Mouse (Mus musculus) embryonic facial prominence, embryonic 12.5 days (tissue): ENCODE results near the gene Slbp. TPM values are rescaled to one million over a fixed set of nuclear protein-coding genes. Genes with fewer than 3 reads are reported as not detected.

Source experiments
- ATAC-seq: fragments of 200-750 bp; cut with Nextera tagmentation; 2 replicates; pipeline ENCODE4 v1.8.0; 2017; ENCODE audit not compliant: insufficient number of reproducible peaks, insufficient read depth, low FRiP score, low TSS enrichment
- H3K27ac ChIP-seq: fragments of 300-500 bp; sonication (generic); 2 replicates; pipeline ENCODE4 v1.5.1; 2016; ENCODE audit warnings: mild to moderate bottlenecking
- H3K27me3 ChIP-seq: fragments of 300-500 bp; sonication (generic); 2 replicates; pipeline ENCODE4 v1.6.1; 2016; ENCODE audit warnings: mild to moderate bottlenecking, moderate library complexity
- H3K36me3 ChIP-seq: fragments of 300-500 bp; sonication (generic); 2 replicates; pipeline ENCODE4 v1.6.1; 2016; ENCODE audit warnings: mild to moderate bottlenecking
- H3K4me1 ChIP-seq: fragments of 300-500 bp; sonication (generic); 2 replicates; pipeline ENCODE4 v1.6.1; 2016
- H3K4me2 ChIP-seq: fragments of 300-500 bp; sonication (generic); replicated peaks from 2 replicates; pipeline ENCODE4 v1.6.1; 2016; ENCODE audit warnings: mild to moderate bottlenecking, moderate library complexity
- H3K4me3 ChIP-seq: fragments of 300-500 bp; sonication (generic); 2 replicates; pipeline ENCODE4 v1.5.1; 2016; ENCODE audit warnings: mild to moderate bottlenecking
- H3K9ac ChIP-seq: fragments of 300-500 bp; sonication (generic); 2 replicates; pipeline ENCODE4 v1.6.1; 2016; ENCODE audit warnings: mild to moderate bottlenecking, moderate library complexity
- H3K9me3 ChIP-seq: fragments of 300-500 bp; sonication (generic); 2 replicates; pipeline ENCODE4 v1.6.1; 2016; ENCODE audit warnings: mild to moderate bottlenecking, moderate library complexity
- WGBS: fragments of 180-500 bp; shearing (Covaris S2); methylation state at CpG from one replicate; pipeline ENCODE4 v1.1.7; 2016; 5-methylcytosine and 5-hydroxymethylcytosine counted together
- polyA plus RNA-seq: library from polyadenylated mRNA; unstranded; fragments of >200 nt; fragmentation: Nextera tagmentation; extraction: Ambion mirVana; gene quantifications from 2 replicates; pipeline ENCODE4 v1.2.1, GENCODE M21; 2016

The Slbp gene
- polyA plus RNA-seq, 1 experiment from 2014 or later, result 270 TPM

- H3K9ac ChIP-seq, result peak overlapping the region; percentile 81
- H3K36me3 ChIP-seq, result peaks cover 37% of the 10 kb centered on the region
- H3K4me1 ChIP-seq, result peaks cover 29% of the 10 kb centered on the region
- WGBS, result under 1% methylated on average over 11 of the region's 11 CpGs
- H3K4me3 ChIP-seq, result peak overlapping the region; percentile 81
- ATAC-seq, result 0 out of 2 replicates have a peak, but pooled peaks have one; percentile 0
- H3K4me2 ChIP-seq, result peak overlapping the region; percentile 64
- H3K27ac ChIP-seq, result peak overlapping the region; percentile 94
- H3K27me3 ChIP-seq, result no peaks in the 10 kb centered on the region
- no peaks in the 10 kb centered on the region for H3K9me3 ChIP-seq
Observed at GRCm38 (mm10) chr5:33651541-33651920, 843 bp downstream of the Slbp start.

- WGBS, result 20% methylated on average over 2 of the region's 2 CpGs
- Histone ChIP-seq H3K4me2 (peak overlapping the region; percentile 64), H3K27ac (peak overlapping the region; percentile 94), H3K9me3 (no peaks in the 10 kb centered on the region), H3K9ac (peak overlapping the region; percentile 81), H3K4me1 (peaks cover 24% of the 10 kb centered on the region), H3K27me3 (no peaks in the 10 kb centered on the region), H3K36me3 (peaks cover 42% of the 10 kb centered on the region), H3K4me3 (peak overlapping the region; percentile 81)
- ATAC-seq, result no peak
Observed at GRCm38 (mm10) chr5:33651017-33651416, 1.4 kb downstream of the Slbp start.

DNA sequence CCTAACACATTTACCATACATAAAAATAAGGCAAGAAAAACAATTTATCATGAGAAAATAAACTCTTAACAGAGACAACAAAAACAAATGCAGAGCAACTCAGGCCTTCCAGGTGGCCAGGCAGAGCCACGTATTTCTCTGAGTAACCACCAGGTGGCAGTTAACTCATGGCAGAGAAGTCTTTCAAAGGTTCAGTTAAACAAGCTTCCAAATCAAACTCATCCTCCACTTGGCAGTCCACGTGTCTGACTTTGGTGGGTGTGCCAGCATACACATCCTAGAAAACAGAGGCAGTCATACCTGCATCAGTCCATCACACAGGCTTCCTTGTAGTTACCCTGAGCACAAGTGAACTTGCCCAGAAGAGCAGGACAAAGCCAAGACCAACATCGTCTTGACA is 11.7 kb downstream of the Slbp start:
- Histone ChIP-seq H3K4me2 (no peak overlapping the region), H3K36me3 (peaks cover 68% of the 10 kb centered on the region), H3K4me3 (no peak overlapping the region), H3K4me1 (no peaks in the 10 kb centered on the region), H3K9me3 (no peaks in the 10 kb centered on the region), H3K27me3 (no peaks in the 10 kb centered on the region), H3K27ac (no peak overlapping the region), H3K9ac (no peak overlapping the region)
- 45% methylated on average over 3 of the region's 3 CpGs for WGBS
- no peak for ATAC-seq

DNA sequence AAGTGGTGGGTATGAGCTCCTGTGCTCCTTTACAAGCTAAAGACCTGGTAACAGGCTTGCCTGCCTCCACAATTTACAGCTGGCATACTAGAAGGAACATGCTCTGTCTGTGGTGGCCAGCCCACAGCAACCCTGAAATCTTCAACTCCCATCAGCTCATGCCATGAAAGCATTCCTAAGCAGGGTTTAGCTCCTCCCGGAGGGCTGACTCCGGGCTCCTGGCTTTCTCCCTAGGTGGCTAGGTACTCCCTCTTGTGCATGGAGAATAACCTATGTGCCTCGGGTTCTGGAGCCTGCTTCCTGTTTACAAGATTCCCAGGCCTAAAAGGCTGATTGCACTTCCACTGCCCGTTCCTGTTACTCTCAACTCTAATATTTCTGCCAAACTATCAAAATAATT is 13.5 kb downstream of the Slbp start:
- peaks cover 56% of the 10 kb centered on the region for H3K36me3 ChIP-seq
- no peak for ATAC-seq
- no peak overlapping the region for H3K4me3 ChIP-seq
- 0 out of 2 replicates have a peak overlapping the region, but pooled peaks have one; percentile 11 for H3K27ac ChIP-seq
- H3K9ac ChIP-seq, result no peak overlapping the region
- no peaks in the 10 kb centered on the region for H3K4me1 ChIP-seq
- no peak overlapping the region for H3K4me2 ChIP-seq
- 64% methylated on average over 4 of the region's 4 CpGs for WGBS
- H3K27me3 ChIP-seq, result no peaks in the 10 kb centered on the region
- no peaks in the 10 kb centered on the region for H3K9me3 ChIP-seq

GRCm38 (mm10) chr5:33637606-33638350 is 14.6 kb downstream of the Slbp start:
- no peak for ATAC-seq
- H3K4me3 ChIP-seq, result no peak overlapping the region
- no peaks in the 10 kb centered on the region for H3K9me3 ChIP-seq
- peaks cover 46% of the 10 kb centered on the region for H3K36me3 ChIP-seq
- no peaks in the 10 kb centered on the region for H3K4me1 ChIP-seq
- H3K27me3 ChIP-seq, result no peaks in the 10 kb centered on the region
- no peak overlapping the region for H3K9ac ChIP-seq
- 81% methylated on average over 3 of the region's 3 CpGs for WGBS
- H3K4me2 ChIP-seq, result no peak overlapping the region
- H3K27ac ChIP-seq, result no peak overlapping the region

GRCm38 (mm10) chr5:33635361-33635760 is 17.0 kb downstream of the Slbp start:
- Histone ChIP-seq H3K36me3 (peaks cover 25% of the 10 kb centered on the region), H3K4me3 (no peak overlapping the region), H3K27me3 (no peaks in the 10 kb centered on the region), H3K4me2 (no peak overlapping the region), H3K27ac (no peak overlapping the region), H3K4me1 (0 out of 2 replicates have a peak, but pooled peaks cover 8% of the 10 kb centered on the region), H3K9ac (no peak overlapping the region), H3K9me3 (no peaks in the 10 kb centered on the region)
- 82% methylated on average over 3 of the region's 3 CpGs for WGBS
- ATAC-seq, result no peak

DNA sequence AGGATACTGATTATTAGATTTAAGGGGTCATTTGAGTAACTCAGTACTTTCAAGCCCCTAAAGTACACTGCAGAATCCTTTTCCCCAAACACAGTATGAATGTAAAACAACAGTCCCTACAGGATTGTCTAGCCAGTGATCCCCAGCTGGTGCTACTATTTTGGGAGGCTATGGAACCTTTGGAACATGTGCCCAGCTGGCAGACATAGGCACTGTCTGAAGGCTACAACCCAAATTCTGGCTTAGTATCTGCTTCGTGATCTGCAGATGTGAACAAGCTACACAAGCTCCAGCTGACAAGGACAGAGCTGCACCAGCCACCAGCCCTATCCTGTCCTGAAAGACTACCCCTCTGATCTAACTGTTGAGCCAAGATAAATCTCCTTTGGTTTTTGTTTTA is 19.8 kb downstream of the Slbp start:
- Histone ChIP-seq H3K4me1 (peaks cover 17% of the 10 kb centered on the region), H3K9ac (no peak overlapping the region), H3K27me3 (no peaks in the 10 kb centered on the region), H3K27ac (no peak overlapping the region), H3K9me3 (no peaks in the 10 kb centered on the region), H3K36me3 (peaks cover 6% of the 10 kb centered on the region; the same call in 1 of the 2 replicates), H3K4me3 (no peak overlapping the region), H3K4me2 (no peak overlapping the region)
- 78% methylated on average over 1 of the region's 1 CpGs for WGBS
- ATAC-seq, result no peak

GRCm38 (mm10) chr5:33630615-33631014 is 21.8 kb downstream of the Slbp start:
- 49% methylated on average over 4 of the region's 4 CpGs for WGBS
- Histone ChIP-seq H3K4me1 (peaks cover 17% of the 10 kb centered on the region), H3K36me3 (0 out of 2 replicates have a peak, but pooled peaks cover 4% of the 10 kb centered on the region), H3K4me3 (peak overlapping the region; percentile 81; the same call in 1 of the 2 replicates), H3K27me3 (no peaks in the 10 kb centered on the region), H3K27ac (0 out of 2 replicates have a peak overlapping the region, but pooled peaks have one; percentile 23), H3K4me2 (peak overlapping the region; percentile 69), H3K9me3 (no peaks in the 10 kb centered on the region), H3K9ac (peak overlapping the region; percentile 48; the same call in 1 of the 2 replicates)
- ATAC-seq, result no peak

DNA sequence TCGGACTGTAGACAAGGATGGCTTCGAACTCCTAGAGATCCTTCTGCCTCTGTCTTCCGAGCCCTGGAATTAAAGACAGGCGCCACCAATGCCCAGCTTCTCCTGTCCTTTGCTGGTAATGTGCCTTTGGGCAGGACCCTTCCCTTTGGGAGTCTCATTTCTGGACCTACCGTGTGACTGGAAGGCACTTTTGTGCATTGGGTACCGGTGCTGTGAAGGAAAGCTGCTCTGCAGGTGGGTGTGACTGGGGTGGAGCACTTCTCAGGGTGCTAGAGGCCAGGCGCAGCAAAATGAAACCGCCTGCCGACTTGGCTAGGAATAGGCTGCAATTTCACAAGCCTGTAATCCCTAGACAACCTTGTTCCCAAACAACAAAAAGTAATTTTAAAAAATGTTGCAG is 22.3 kb downstream of the Slbp start:
- Histone ChIP-seq H3K9me3 (no peaks in the 10 kb centered on the region), H3K4me2 (peak overlapping the region; percentile 69), H3K27ac (peak overlapping the region; percentile 76), H3K9ac (peak overlapping the region; percentile 48), H3K27me3 (no peaks in the 10 kb centered on the region), H3K36me3 (0 out of 2 replicates have a peak, but pooled peaks cover 4% of the 10 kb centered on the region), H3K4me1 (peaks cover 17% of the 10 kb centered on the region), H3K4me3 (peak overlapping the region; percentile 81)
- 5% methylated on average over 9 of the region's 9 CpGs for WGBS
- ATAC-seq, result no peak

DNA sequence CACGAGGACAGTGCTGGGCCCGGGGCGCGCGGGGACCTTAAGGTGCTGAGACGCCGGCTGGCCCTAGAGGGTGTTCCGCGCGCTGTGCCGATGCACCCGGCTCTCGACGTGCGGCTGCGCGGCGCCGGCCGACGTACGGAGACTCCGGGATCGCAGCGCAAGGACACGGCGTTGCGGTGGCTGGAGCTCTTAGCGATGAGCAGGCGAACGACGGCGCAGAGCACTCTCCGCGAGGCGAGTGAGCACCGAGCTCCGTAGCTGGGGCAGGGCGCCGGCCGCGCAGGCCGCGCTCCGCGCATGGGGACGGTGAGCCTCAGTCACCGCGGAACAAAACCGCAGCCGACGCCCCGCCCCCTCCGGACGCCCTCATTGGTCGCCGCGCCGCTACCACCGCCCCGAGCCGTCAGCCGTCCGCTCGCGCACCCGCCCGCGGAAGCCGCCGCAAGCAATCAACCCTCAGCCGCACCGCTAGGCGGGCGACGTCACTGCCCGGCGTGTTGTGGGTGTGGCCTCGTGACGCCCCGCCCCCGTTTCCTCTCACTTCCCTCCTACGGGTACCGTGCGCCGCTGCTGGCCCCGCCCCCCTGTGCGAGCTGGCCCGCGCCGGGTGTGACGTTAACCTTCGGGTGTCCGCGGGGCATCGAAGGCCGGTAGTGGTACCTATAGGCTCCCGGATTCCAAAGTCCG is 22.9 kb downstream of the Slbp start, which contains the start of the genes Fam53a and Gm9903:
Gene Fam53a, minus strand, starts transcription at position 335 of the 687 bp plus-strand sequence.
Gene Gm9903, plus strand, starts transcription at position 625 of the 687 bp plus-strand sequence.
- peak within 1 kb of the TSS; percentile 79 for H3K9ac ChIP-seq
- no peaks in the 10 kb centered on the region for H3K9me3 ChIP-seq
- ATAC-seq, result peak; percentile 94
- peak within 1 kb of the TSS; percentile 81 for H3K4me3 ChIP-seq
- no peaks in the 10 kb centered on the region for H3K27me3 ChIP-seq
- H3K27ac ChIP-seq, result peak within 1 kb of the TSS; percentile 89
- WGBS, result under 1% methylated on average over 94 of the region's 99 CpGs
- peak within 1 kb of the TSS; percentile 78 for H3K4me2 ChIP-seq
- H3K4me1 ChIP-seq, result peaks cover 17% of the 10 kb centered on the region
- 0 out of 2 replicates have a peak, but pooled peaks cover under 1% of the 10 kb centered on the region for H3K36me3 ChIP-seq

GRCm38 (mm10) chr5:33628820-33629300 is 23.5 kb downstream of the Slbp start:
- Histone ChIP-seq H3K4me2 (peak overlapping the region; percentile 78), H3K9me3 (no peaks in the 10 kb centered on the region), H3K36me3 (no peaks in the 10 kb centered on the region), H3K4me3 (peak overlapping the region; percentile 81), H3K4me1 (peaks cover 17% of the 10 kb centered on the region), H3K9ac (peak overlapping the region; percentile 79), H3K27ac (peak overlapping the region; percentile 89), H3K27me3 (no peaks in the 10 kb centered on the region)
- WGBS, result under 1% methylated on average over 24 of the region's 24 CpGs
- ATAC-seq, result no peak; the same call in 1 of the 2 replicates
